Mouse (Mus musculus): ENCODE results near the gene Olfr1389.

Olfr1389 gene

GRCm38 (mm10) chr11:49422767-49423166, at the start of gene Olfr1389:
TSS of gene Olfr1389 (plus strand) at chr11:49423067.
- 84% methylated on average over 2 of the region's 2 CpGs for WGBS

- 94% methylated on average over 7 of the region's 7 CpGs for WGBS
These were observed 36.7 kb upstream of the Olfr1389 start for GRCm38 (mm10) chr11:49386118-49386517.

GRCm38 (mm10) chr11:49392707-49393106, 30.2 kb upstream of the Olfr1389 start:
- 48% methylated on average over 1 of the region's 1 CpGs for WGBS

GRCm38 (mm10) chr11:49406784-49407183, 16.1 kb upstream of the Olfr1389 start:
- 65% methylated on average over 3 of the region's 3 CpGs for WGBS

GRCm38 (mm10) chr11:49410540-49410939, 12.3 kb upstream of the Olfr1389 start:
- WGBS, result 34% methylated on average over 1 of the region's 1 CpGs

GRCm38 (mm10) chr11:49425257-49425927, 2.5 kb downstream of the Olfr1389 start:
- 86% methylated on average over 1 of the region's 1 CpGs for WGBS

GRCm38 (mm10) chr11:49429641-49430040, 6.8 kb downstream of the Olfr1389 start:
- 54% methylated on average over 2 of the region's 2 CpGs for WGBS

GRCm38 (mm10) chr11:49436411-49436810, 13.5 kb downstream of the Olfr1389 start, which contains the start of gene Olfr1388:
TSS of gene Olfr1388 (plus strand) at chr11:49436624.
- 34% methylated on average over 3 of the region's 3 CpGs for WGBS

- WGBS, result 87% methylated on average over 1 of the region's 1 CpGs
These were observed 32.2 kb downstream of the Olfr1389 start, which contains the start of gene Olfr1387 for GRCm38 (mm10) chr11:49455043-49455442. TSS of gene Olfr1387 (plus strand) at chr11:49455343.

- WGBS, result 89% methylated on average over 3 of the region's 3 CpGs
These were observed 41.9 kb downstream of the Olfr1389 start, which contains the start of gene Olfr1386 for GRCm38 (mm10) chr11:49464746-49465145. TSS of gene Olfr1386 (plus strand) at chr11:49465046.

Data from cerebral cortex, adult 2 months (tissue).